Mouse (Mus musculus): Measurements from ENCODE around the gene Agrp.

Agrp gene

GRCm38 (mm10) chr8:105636963-105637510, at the start of gene Agrp:
TSS of gene Agrp (minus strand) at chr8:105637393.
- no peak for DNase-seq

GRCm38 (mm10) chr8:105686551-105686950, 49.4 kb upstream of the Agrp start:
- DNase-seq, result peak; percentile 14

GRCm38 (mm10) chr8:105685796-105686308, 48.7 kb upstream of the Agrp start, which contains the start of gene Carmil2:
TSS of gene Carmil2 (plus strand) at chr8:105686274.
- DNase-seq, result peak; percentile 44

- DNase-seq, result no peak
Observed at GRCm38 (mm10) chr8:105685325-105685724, 48.1 kb upstream of the Agrp start.

- DNase-seq, result no peak
Observed at GRCm38 (mm10) chr8:105677891-105678290, 40.7 kb upstream of the Agrp start.

- peak; percentile 25 for DNase-seq
Observed at GRCm38 (mm10) chr8:105661167-105661566, 24.0 kb upstream of the Agrp start.

- no peak for DNase-seq
Observed at GRCm38 (mm10) chr8:105657641-105658040, 20.4 kb upstream of the Agrp start.

GRCm38 (mm10) chr8:105648929-105649328, 11.7 kb upstream of the Agrp start:
- DNase-seq, result no peak

GRCm38 (mm10) chr8:105645205-105645604, 8.0 kb upstream of the Agrp start:
- no peak for DNase-seq

GRCm38 (mm10) chr8:105640511-105640910, 3.3 kb upstream of the Agrp start:
- no peak for DNase-seq

- no peak for DNase-seq
Observed at GRCm38 (mm10) chr8:105639835-105640234, 2.6 kb upstream of the Agrp start.

GRCm38 (mm10) chr8:105638510-105638909, 1.3 kb upstream of the Agrp start:
- no peak for DNase-seq

- DNase-seq, result no peak
Observed at GRCm38 (mm10) chr8:105637601-105638041, 428 bp upstream of the Agrp start.

GRCm38 (mm10) chr8:105636018-105636962, 903 bp downstream of the Agrp start, which contains the start of gene Ctcf:
TSS of gene Ctcf (plus strand) at chr8:105636568.
- peak; percentile 94 for DNase-seq

GRCm38 (mm10) chr8:105635481-105635880, 1.7 kb downstream of the Agrp start:
- DNase-seq, result peak; percentile 64

GRCm38 (mm10) chr8:105634771-105635458, 2.3 kb downstream of the Agrp start:
- DNase-seq, result no peak

- no peak for DNase-seq
Observed at GRCm38 (mm10) chr8:105629337-105629736, 7.9 kb downstream of the Agrp start.

- no peak for DNase-seq
Observed at GRCm38 (mm10) chr8:105626086-105626485, 11.1 kb downstream of the Agrp start.

GRCm38 (mm10) chr8:105624831-105625230, 12.4 kb downstream of the Agrp start:
- DNase-seq, result no peak

GRCm38 (mm10) chr8:105624401-105624800, 12.8 kb downstream of the Agrp start:
- DNase-seq, result no peak

- no peak for DNase-seq
Observed at GRCm38 (mm10) chr8:105623679-105624245, 13.4 kb downstream of the Agrp start.

- DNase-seq, result no peak
Observed at GRCm38 (mm10) chr8:105623118-105623517, 14.1 kb downstream of the Agrp start.

GRCm38 (mm10) chr8:105622421-105622920, 14.7 kb downstream of the Agrp start:
- DNase-seq, result peak; percentile 87
